Mouse (Mus musculus) embryonic facial prominence, embryonic 13.5 days (tissue): ENCODE results near the gene Mlh3. TPM values are rescaled to one million over a fixed set of nuclear protein-coding genes. Genes with fewer than 3 reads are reported as not detected.
A peak's percentile ranks its signal among the peaks of the same experiment; 100 is the strongest.

Experiments
- ATAC-seq: fragments of 200-750 bp; cut with Nextera tagmentation; 2 replicates; pipeline ENCODE4 v1.8.0; 2017; ENCODE audit warnings: low read depth; ENCODE audit not compliant: insufficient number of reproducible peaks, insufficient read depth, low FRiP score, low TSS enrichment
- H3K27ac ChIP-seq: fragments of 300-500 bp; sonication (generic); 2 replicates; pipeline ENCODE4 v1.5.1; 2015; ENCODE audit warnings: moderate library complexity, mild to moderate bottlenecking, inconsistent platforms
- H3K27me3 ChIP-seq: fragments of 300-500 bp; sonication (generic); 2 replicates; pipeline ENCODE4 v1.6.1; 2015; ENCODE audit warnings: mild to moderate bottlenecking, inconsistent platforms
- H3K36me3 ChIP-seq: fragments of 300-500 bp; sonication (generic); 2 replicates; pipeline ENCODE4 v1.6.1; 2015; ENCODE audit warnings: mild to moderate bottlenecking, inconsistent platforms
- H3K4me1 ChIP-seq: fragments of 300-500 bp; sonication (generic); 2 replicates; pipeline ENCODE4 v1.6.1; 2015; ENCODE audit warnings: inconsistent platforms
- H3K4me2 ChIP-seq: fragments of 300-500 bp; sonication (generic); 2 replicates; pipeline ENCODE4 v1.6.1; 2015; ENCODE audit warnings: moderate library complexity, mild to moderate bottlenecking, inconsistent platforms
- H3K4me3 ChIP-seq: fragments of 300-500 bp; sonication (generic); 2 replicates; pipeline ENCODE4 v1.5.1; 2015; ENCODE audit warnings: mild to moderate bottlenecking, inconsistent platforms
- H3K9ac ChIP-seq: fragments of 300-500 bp; sonication (generic); 2 replicates; pipeline ENCODE4 v1.6.1; 2015; ENCODE audit warnings: mild to moderate bottlenecking, inconsistent platforms
- H3K9me3 ChIP-seq: fragments of 300-500 bp; sonication (generic); 2 replicates; pipeline ENCODE4 v1.6.1; 2016; ENCODE audit warnings: inconsistent platforms
- WGBS: fragments of 180-500 bp; shearing (Covaris S2); methylation state at CpG from one replicate; pipeline ENCODE4 v1.1.7; 2015; ENCODE audit warnings: mixed read lengths; 5-methylcytosine and 5-hydroxymethylcytosine counted together
- polyA plus RNA-seq: library from polyadenylated mRNA; unstranded; fragments of >200 nt; fragmentation: Nextera tagmentation; extraction: Ambion mirVana; gene quantifications from 2 replicates; pipeline ENCODE4 v1.2.1, GENCODE M21; 2015

The Mlh3 gene
- polyA plus RNA-seq, 1 experiment from 2014 or later, result 9.2 TPM

- Histone ChIP-seq H3K36me3 (no peaks in the 10 kb centered on the region), H3K9me3 (no peaks in the 10 kb centered on the region), H3K27me3 (no peaks in the 10 kb centered on the region), H3K4me2 (peak overlapping the region; percentile 86), H3K4me1 (peaks cover 6% of the 10 kb centered on the region; the same call in 1 of the 2 replicates), H3K4me3 (peak overlapping the region; percentile 78; the same call in 1 of the 2 replicates), H3K27ac (no peak overlapping the region), H3K9ac (no peak overlapping the region)
- no peak for ATAC-seq
- WGBS, result 57% methylated on average over 12 of the region's 12 CpGs
Observed at GRCm38 (mm10) chr12:85280845-85281651, 10.6 kb upstream of the Mlh3 start.

- Histone ChIP-seq H3K4me2 (peak overlapping the region; percentile 86), H3K9ac (peak overlapping the region; percentile 87), H3K27ac (peak overlapping the region; percentile 82), H3K27me3 (no peaks in the 10 kb centered on the region), H3K4me1 (peaks cover 6% of the 10 kb centered on the region; the same call in 1 of the 2 replicates), H3K9me3 (no peaks in the 10 kb centered on the region), H3K36me3 (no peaks in the 10 kb centered on the region), H3K4me3 (peak overlapping the region; percentile 78)
- WGBS, result under 1% methylated on average over 31 of the region's 31 CpGs
- peak; percentile 89 for ATAC-seq
Observed at GRCm38 (mm10) chr12:85280105-85280844, 9.9 kb upstream of the Mlh3 start.

GRCm38 (mm10) chr12:85279396-85280080 is 9.1 kb upstream of the Mlh3 start:
- H3K27ac ChIP-seq, result peak overlapping the region; percentile 82
- WGBS, result 7% methylated on average over 10 of the region's 10 CpGs
- H3K4me1 ChIP-seq, result peaks cover 6% of the 10 kb centered on the region; the same call in 1 of the 2 replicates
- H3K9me3 ChIP-seq, result peaks cover 2% of the 10 kb centered on the region; the same call in 1 of the 2 replicates
- peak overlapping the region; percentile 87 for H3K9ac ChIP-seq
- no peak for ATAC-seq
- 0 out of 2 replicates have a peak, but pooled peaks cover 4% of the 10 kb centered on the region for H3K36me3 ChIP-seq
- H3K4me2 ChIP-seq, result peak overlapping the region; percentile 86
- no peaks in the 10 kb centered on the region for H3K27me3 ChIP-seq
- peak overlapping the region; percentile 78 for H3K4me3 ChIP-seq

- Histone ChIP-seq H3K27me3 (no peaks in the 10 kb centered on the region), H3K4me3 (no peak overlapping the region), H3K4me2 (no peak overlapping the region), H3K36me3 (0 out of 2 replicates have a peak, but pooled peaks cover 4% of the 10 kb centered on the region), H3K27ac (no peak overlapping the region), H3K9ac (no peak overlapping the region), H3K9me3 (peaks cover 3% of the 10 kb centered on the region; the same call in 1 of the 2 replicates), H3K4me1 (peaks cover 6% of the 10 kb centered on the region; the same call in 1 of the 2 replicates)
- 94% methylated on average over 10 of the region's 10 CpGs for WGBS
- ATAC-seq, result no peak
Observed at GRCm38 (mm10) chr12:85278919-85279318, 8.5 kb upstream of the Mlh3 start.

- H3K4me2 ChIP-seq, result no peak overlapping the region
- no peak overlapping the region for H3K4me3 ChIP-seq
- peaks cover 28% of the 10 kb centered on the region for H3K4me1 ChIP-seq
- H3K9me3 ChIP-seq, result peaks cover 3% of the 10 kb centered on the region; the same call in 1 of the 2 replicates
- WGBS, result 78% methylated on average over 5 of the region's 5 CpGs
- H3K9ac ChIP-seq, result no peak overlapping the region
- no peak overlapping the region for H3K27ac ChIP-seq
- 0 out of 2 replicates have a peak, but pooled peaks cover 4% of the 10 kb centered on the region for H3K36me3 ChIP-seq
- H3K27me3 ChIP-seq, result no peaks in the 10 kb centered on the region
- ATAC-seq, result no peak
Observed at GRCm38 (mm10) chr12:85276273-85276672, 5.9 kb upstream of the Mlh3 start.

- Histone ChIP-seq H3K4me1 (peaks cover 29% of the 10 kb centered on the region), H3K4me3 (no peak overlapping the region), H3K27ac (peak overlapping the region; percentile 60), H3K9me3 (peaks cover 3% of the 10 kb centered on the region; the same call in 1 of the 2 replicates), H3K27me3 (no peaks in the 10 kb centered on the region), H3K9ac (0 out of 2 replicates have a peak overlapping the region, but pooled peaks have one; percentile 4), H3K4me2 (no peak overlapping the region; the same call in 1 of the 2 replicates), H3K36me3 (0 out of 2 replicates have a peak, but pooled peaks cover 4% of the 10 kb centered on the region)
- ATAC-seq, result no peak
- WGBS, result 30% methylated on average over 10 of the region's 10 CpGs
Observed at GRCm38 (mm10) chr12:85273508-85273907, 3.1 kb upstream of the Mlh3 start.

GRCm38 (mm10) chr12:85271843-85272206 is 1.4 kb upstream of the Mlh3 start:
- H3K9me3 ChIP-seq, result peaks cover 3% of the 10 kb centered on the region; the same call in 1 of the 2 replicates
- 0 out of 2 replicates have a peak overlapping the region, but pooled peaks have one; percentile 33 for H3K27ac ChIP-seq
- H3K4me2 ChIP-seq, result no peak overlapping the region
- H3K4me3 ChIP-seq, result no peak overlapping the region
- H3K36me3 ChIP-seq, result 0 out of 2 replicates have a peak, but pooled peaks cover 4% of the 10 kb centered on the region
- 65% methylated on average over 4 of the region's 4 CpGs for WGBS
- no peak overlapping the region for H3K9ac ChIP-seq
- peaks cover 29% of the 10 kb centered on the region for H3K4me1 ChIP-seq
- no peak for ATAC-seq
- no peaks in the 10 kb centered on the region for H3K27me3 ChIP-seq

GRCm38 (mm10) chr12:85271132-85271842 is 888 bp upstream of the Mlh3 start:
- Histone ChIP-seq H3K9ac (no peak overlapping the region), H3K9me3 (peaks cover 3% of the 10 kb centered on the region; the same call in 1 of the 2 replicates), H3K27ac (peak overlapping the region; percentile 90; the same call in 1 of the 2 replicates), H3K4me1 (peaks cover 29% of the 10 kb centered on the region), H3K4me2 (peak overlapping the region; percentile 63; the same call in 1 of the 2 replicates), H3K4me3 (no peak overlapping the region), H3K27me3 (no peaks in the 10 kb centered on the region), H3K36me3 (0 out of 2 replicates have a peak, but pooled peaks cover 4% of the 10 kb centered on the region)
- 80% methylated on average over 7 of the region's 7 CpGs for WGBS
- ATAC-seq, result no peak

GRCm38 (mm10) chr12:85269821-85270220 is 578 bp downstream of the Mlh3 start:
- Histone ChIP-seq H3K36me3 (0 out of 2 replicates have a peak, but pooled peaks cover under 1% of the 10 kb centered on the region), H3K27me3 (no peaks in the 10 kb centered on the region), H3K4me3 (peak overlapping the region; percentile 54), H3K4me1 (peaks cover 41% of the 10 kb centered on the region), H3K4me2 (peak overlapping the region; percentile 63), H3K9ac (peak overlapping the region; percentile 74), H3K27ac (peak overlapping the region; percentile 90), H3K9me3 (peaks cover 3% of the 10 kb centered on the region; the same call in 1 of the 2 replicates)
- ATAC-seq, result no peak
- WGBS, result 39% methylated on average over 3 of the region's 3 CpGs

- H3K27ac ChIP-seq, result no peak overlapping the region
- no peak for ATAC-seq
Observed at GRCm38 (mm10) chr12:85266248-85266647, 4.2 kb downstream of the Mlh3 start.

More at GRCm38 (mm10) chr12:85266248-85266647, 4.2 kb downstream of the Mlh3 start:
- Histone ChIP-seq H3K4me2 (no peak overlapping the region), H3K27me3 (no peaks in the 10 kb centered on the region), H3K4me1 (peaks cover 41% of the 10 kb centered on the region), H3K36me3 (no peaks in the 10 kb centered on the region), H3K9ac (no peak overlapping the region), H3K9me3 (no peaks in the 10 kb centered on the region), H3K4me3 (no peak overlapping the region)
- WGBS, result 93% methylated on average over 3 of the region's 3 CpGs
